ENCODE assay signal across 22 mouse cellular contexts in genomic region chr8:64738916-64739315, GRCm38 (mm10). TPM values are rescaled to one million over a fixed set of nuclear protein-coding genes. Genes with fewer than 3 reads are reported as not detected.
A peak's percentile ranks its signal among the peaks of the same experiment; 100 is the strongest.
DNase-seq lines count a peak whose midpoint lies in the region; ATAC-seq and TF ChIP-seq lines count a peak whose summit lies in the region.
"Had no signal": no experiment of that assay in that cellular context is flagged by ENCODE, and none has a peak within 500 bp of the region (broad histone marks: within the 10 kb centered on the region; RNA-seq: fewer than 3 reads in every experiment).

No protein-coding gene starts in this region.

- peaks cover 14% of the 10 kb centered on the region for H3K36me3 ChIP-seq in forebrain, embryonic 14.5 days (ENCODE audit: control insufficient read depth, insufficient read depth, low read length)
- H3K36me3 ChIP-seq in forebrain, embryonic 12.5 days (replicated peaks) = no peaks in the 10 kb centered on the region
- no peaks in the 10 kb centered on the region for H3K36me3 ChIP-seq in lung, embryonic 14.5 days (ENCODE audit: insufficient read depth)
- H3K36me3 ChIP-seq: embryonic facial prominence, embryonic 13.5 days; heart, embryonic 15.5 days had no signal

- ATAC-seq in forebrain, embryonic 14.5 days = peak; percentile 47; the same call in 1 of the 2 replicates
- no peak; the same call in 1 of the 2 replicates for ATAC-seq in forebrain, embryonic 12.5 days (ENCODE audit: low FRiP score)
- ATAC-seq in lung, embryonic 14.5 days (ENCODE audit: insufficient read depth) = no peak
- ATAC-seq: CD4-positive, CD25-positive, alpha-beta regulatory T cell, adult 4 months; forebrain, postnatal 0 days; inflammation-experienced regulatory T-cells, adult 6 months had no signal

- H3K9me3 ChIP-seq in forebrain, embryonic 14.5 days (replicated peaks; ENCODE audit: control insufficient read depth, low read length) = no peaks in the 10 kb centered on the region
- no peaks in the 10 kb centered on the region for H3K9me3 ChIP-seq in forebrain, embryonic 12.5 days
- H3K9me3 ChIP-seq in lung, embryonic 14.5 days (ENCODE audit: low read depth, low read length) = no peaks in the 10 kb centered on the region
- H3K9me3 ChIP-seq: embryonic facial prominence, embryonic 13.5 days; G1E; heart, embryonic 15.5 days; hindbrain, embryonic 15.5 days had no signal

- H3K4me3 ChIP-seq in forebrain, embryonic 14.5 days (ENCODE audit: low read depth, low read length) = no peak overlapping the region
- H3K4me3 ChIP-seq in forebrain, embryonic 12.5 days (replicated peaks) = no peak overlapping the region
- no peak overlapping the region for H3K4me3 ChIP-seq in lung, embryonic 14.5 days (ENCODE audit: low read depth, low read length)
- H3K4me3 ChIP-seq: embryonic facial prominence, embryonic 13.5 days; heart, adult 2 months; heart, embryonic 15.5 days; hindbrain, embryonic 15.5 days had no signal

- no peak for TF ChIP-seq CTCF in lung, embryonic 14.5 days (IDR thresholded peaks at IDR 0.05; ENCODE audit: low read depth)

- H3K27ac ChIP-seq in forebrain, embryonic 14.5 days (ENCODE audit: low read depth, low read length) = no peak overlapping the region
- no peak overlapping the region for H3K27ac ChIP-seq in forebrain, embryonic 12.5 days
- H3K27ac ChIP-seq in lung, embryonic 14.5 days (ENCODE audit: low read depth) = no peak overlapping the region
- H3K27ac ChIP-seq: embryonic facial prominence, embryonic 13.5 days; heart, adult 2 months; heart, embryonic 15.5 days; hindbrain, embryonic 15.5 days had no signal

- H3K4me1 ChIP-seq in forebrain, embryonic 14.5 days (ENCODE audit: control insufficient read depth, insufficient read depth, low read length) = peaks cover 8% of the 10 kb centered on the region; the same call in 1 of the 2 replicates
- peaks cover 6% of the 10 kb centered on the region; the same call in 1 of the 2 replicates for H3K4me1 ChIP-seq in forebrain, embryonic 12.5 days
- no peaks in the 10 kb centered on the region for H3K4me1 ChIP-seq in lung, embryonic 14.5 days (ENCODE audit: insufficient read depth)

- 31% methylated on average over 1 of the region's 1 CpGs for WGBS in forebrain, embryonic 14.5 days
- WGBS in forebrain, embryonic 12.5 days = 60% methylated on average over 1 of the region's 1 CpGs
- WGBS in lung, embryonic 14.5 days = 52% methylated on average over 1 of the region's 1 CpGs

- H3K9ac ChIP-seq in forebrain, embryonic 14.5 days (ENCODE audit: low read length) = no peak overlapping the region
- no peak overlapping the region for H3K9ac ChIP-seq in forebrain, embryonic 12.5 days
- H3K9ac ChIP-seq in lung, embryonic 14.5 days = no peak overlapping the region
- H3K9ac ChIP-seq: embryonic facial prominence, embryonic 13.5 days; forebrain, postnatal 0 days; heart, embryonic 15.5 days; hindbrain, embryonic 15.5 days had no signal

- H3K4me2 ChIP-seq in forebrain, embryonic 14.5 days (ENCODE audit: low read length) = no peak overlapping the region
- no peak overlapping the region for H3K4me2 ChIP-seq in forebrain, embryonic 12.5 days
- no peak overlapping the region for H3K4me2 ChIP-seq in lung, embryonic 14.5 days
- H3K4me2 ChIP-seq: embryonic facial prominence, embryonic 13.5 days; heart, embryonic 11.5 days; heart, embryonic 15.5 days; hindbrain, embryonic 15.5 days had no signal

- peak; percentile 24 to 35 for DNase-seq in cerebellum, postnatal 10 days
- DNase-seq in cerebellum, adult 8-10 months = no peak
- peak; percentile 69 for DNase-seq in forebrain, embryonic 14.5 days (ENCODE audit: low spot score)
- DNase-seq in lung, embryonic 14.5 days = peak; percentile 21
- DNase-seq in lung, postnatal 4 days = no peak
- DNase-seq in Muller cell, postnatal 12 days (ENCODE audit: inconsistent ontology term) = peak; percentile 67
- DNase-seq in gastrocnemius, postnatal 14 days = no peak
- DNase-seq: adrenal gland, postnatal 10 days; B cell, adult 2 months; cerebellum, adult 11-12 months; cerebellum, postnatal 25 days; forebrain, postnatal 0 days; heart, adult 2 months; heart, postnatal 14 days had no signal

- no peaks in the 10 kb centered on the region for H3K27me3 ChIP-seq in forebrain, embryonic 14.5 days (replicated peaks; ENCODE audit: control insufficient read depth, insufficient read depth, low read length)
- H3K27me3 ChIP-seq in forebrain, embryonic 12.5 days = no peaks in the 10 kb centered on the region
- H3K27me3 ChIP-seq in lung, embryonic 14.5 days (ENCODE audit: insufficient read depth, low read length) = no peaks in the 10 kb centered on the region
- H3K27me3 ChIP-seq: embryonic facial prominence, embryonic 13.5 days; heart, embryonic 15.5 days; hindbrain, embryonic 15.5 days had no signal

- intact Hi-C loops in gastrocnemius, postnatal 14 days (cut with DNase I; ENCODE audit: low total_unique reads) = no loop called here

RNA-seq across cellular contexts. Expression of gene Msmo1, which starts 5.3 kb away (rescaled TPM):
- polyA plus RNA-seq in forebrain, embryonic 14.5 days (2014; fragmentation: Nextera tagmentation; extraction: Ambion mirVana) = 172 and 188 TPM in 2 replicates
- polyA plus RNA-seq in forebrain, embryonic 12.5 days (2016; fragmentation: Nextera tagmentation; extraction: Ambion mirVana) = 181 and 194 TPM in 2 replicates
- polyA plus RNA-seq in lung, embryonic 14.5 days (2014; fragmentation: Nextera tagmentation; extraction: Ambion mirVana) = 76.5 and 93.3 TPM in 2 replicates
- 1 to 10 TPM; 2.7 to 7.0 TPM for total RNA-seq in gastrocnemius, postnatal 14 days (2021)

RNA-seq across cellular contexts. Expression of gene Cpe, which starts 46.1 kb away (rescaled TPM):
- 438 and 505 TPM in 2 replicates for polyA plus RNA-seq in forebrain, embryonic 14.5 days (2014; fragmentation: Nextera tagmentation; extraction: Ambion mirVana)
- 367 and 417 TPM in 2 replicates for polyA plus RNA-seq in forebrain, embryonic 12.5 days (2016; fragmentation: Nextera tagmentation; extraction: Ambion mirVana)
- polyA plus RNA-seq in lung, embryonic 14.5 days (2014; fragmentation: Nextera tagmentation; extraction: Ambion mirVana) = 30.6 and 36.9 TPM in 2 replicates
- total RNA-seq in gastrocnemius, postnatal 14 days (2021) = 100 to 1,000 TPM; 139 to 156 TPM
- polyA plus RNA-seq: G1E had no signal

Comparison
In these comparisons a context has a peak if more than half of its experiments do, and no peak if none do; other contexts are left out.
1. DNase-seq: peak in cerebellum, postnatal 10 days (2 of 2), forebrain, embryonic 14.5 days (single experiment), lung, embryonic 14.5 days (single experiment) and Muller cell, postnatal 12 days (single experiment); none in cerebellum, adult 8-10 months (single experiment), lung, postnatal 4 days (0 of 2) and gastrocnemius, postnatal 14 days (single experiment).